Mouse (Mus musculus): Measurements from ENCODE around the gene Mdh1b.

The Mdh1b gene

GRCm38 (mm10) chr1:63730240-63730771 is at the start of gene Mdh1b, which contains the start of gene Fastkd2:
Gene Mdh1b (minus strand): TSS chr1:63730318.
Gene Fastkd2 (plus strand): TSS chr1:63730614.
- peak; percentile 80 for DNase-seq (ENCODE audit: low read depth, low spot score)

GRCm38 (mm10) chr1:63776902-63777630 is 46.9 kb upstream of the Mdh1b start:
- DNase-seq (ENCODE audit: low read depth, low spot score), result no peak

GRCm38 (mm10) chr1:63776396-63776795 is 46.3 kb upstream of the Mdh1b start:
- DNase-seq (ENCODE audit: low read depth, low spot score), result no peak

- no peak for DNase-seq (ENCODE audit: low read depth, low spot score)
Measured at GRCm38 (mm10) chr1:63770309-63770708, 40.2 kb upstream of the Mdh1b start.

GRCm38 (mm10) chr1:63769167-63769566 is 39.0 kb upstream of the Mdh1b start, which contains the start of gene 4933402D24Rik:
Gene 4933402D24Rik (minus strand): TSS chr1:63769267.
- no peak for DNase-seq (ENCODE audit: low read depth, low spot score)

- no peak for DNase-seq (ENCODE audit: low read depth, low spot score)
Measured at GRCm38 (mm10) chr1:63768112-63768511, 38.0 kb upstream of the Mdh1b start.

- no peak for DNase-seq (ENCODE audit: low read depth, low spot score)
Measured at GRCm38 (mm10) chr1:63764395-63764794, 34.3 kb upstream of the Mdh1b start.

- DNase-seq (ENCODE audit: low read depth, low spot score), result no peak
Measured at GRCm38 (mm10) chr1:63763881-63764386, 33.8 kb upstream of the Mdh1b start.

- DNase-seq (ENCODE audit: low read depth, low spot score), result no peak
Measured at GRCm38 (mm10) chr1:63763212-63763694, 33.1 kb upstream of the Mdh1b start.

GRCm38 (mm10) chr1:63756005-63756404 is 25.9 kb upstream of the Mdh1b start:
- DNase-seq (ENCODE audit: low read depth, low spot score), result no peak

- no peak for DNase-seq (ENCODE audit: low read depth, low spot score)
Measured at GRCm38 (mm10) chr1:63729796-63730195, 322 bp downstream of the Mdh1b start.

GRCm38 (mm10) chr1:63720161-63720560 is 10.0 kb downstream of the Mdh1b start:
- no peak for DNase-seq (ENCODE audit: low read depth, low spot score)

- no peak for DNase-seq (ENCODE audit: low read depth, low spot score)
Measured at GRCm38 (mm10) chr1:63708876-63709275, 21.2 kb downstream of the Mdh1b start.

GRCm38 (mm10) chr1:63705733-63706132 is 24.4 kb downstream of the Mdh1b start:
- no peak for DNase-seq (ENCODE audit: low read depth, low spot score)

GRCm38 (mm10) chr1:63696861-63697260 is 33.3 kb downstream of the Mdh1b start:
- no peak for DNase-seq (ENCODE audit: low read depth, low spot score)

- no peak for DNase-seq (ENCODE audit: low read depth, low spot score)
Measured at GRCm38 (mm10) chr1:63686827-63687226, 43.3 kb downstream of the Mdh1b start, which contains the start of gene Dytn. Gene Dytn (minus strand): TSS chr1:63686927.

GRCm38 (mm10) chr1:63675975-63676374 is 54.1 kb downstream of the Mdh1b start:
- no peak for DNase-seq (ENCODE audit: low read depth, low spot score)

GRCm38 (mm10) chr1:63668852-63669160 is 61.3 kb downstream of the Mdh1b start:
- no peak for DNase-seq (ENCODE audit: low read depth, low spot score)

- no peak for DNase-seq (ENCODE audit: low read depth, low spot score)
Measured at GRCm38 (mm10) chr1:63667949-63668851, 61.9 kb downstream of the Mdh1b start.

GRCm38 (mm10) chr1:63667201-63667948 is 62.7 kb downstream of the Mdh1b start:
- no peak for DNase-seq (ENCODE audit: low read depth, low spot score)

GRCm38 (mm10) chr1:63666089-63666488 is 64.0 kb downstream of the Mdh1b start:
- DNase-seq (ENCODE audit: low read depth, low spot score), result no peak
